Mouse (Mus musculus) layer of hippocampus, postnatal 14 days (tissue): ENCODE measurements around the gene M6pr. TPM values are rescaled to one million over a fixed set of nuclear protein-coding genes. Genes with fewer than 3 reads are reported as not detected.
A peak's percentile ranks its signal among the peaks of the same experiment; 100 is the strongest.

Experiments
- DNase-seq, 2 experiments: peaks; one replicate each; pipeline ENCODE4 v3.0.0; 2021 to 2022; ENCODE audit warnings: low spot score in 2 of 2, mixed read lengths in 1 of 2
- long read RNA-seq, 2 experiments: library from polyadenylated mRNA; stranded (forward); transcript quantifications; one replicate each; pipeline ENCODE4 v2.0.0; 2021
- total RNA-seq, 2 experiments: library from RNA; stranded (reverse); gene quantifications; 2 replicates each; pipeline ENCODE4 v1.2.3; 2021

M6pr gene
- 10 to 100 TPM; 55.3 to 57.5 TPM for total RNA-seq
- long read RNA-seq, experiment 1, transcript M6pr-201 (7 exons, 2,515 nt) = major isoform, 83 of 93 reads
- long read RNA-seq, experiment 1, partial matches to known transcripts = 4 of 93 reads
- long read RNA-seq, experiment 1, other reads (novel, unspliced or antisense) = 4 of 93 reads
- long read RNA-seq, experiment 2, transcript M6pr-201 (7 exons, 2,515 nt) = major isoform, 118 of 127 reads
- long read RNA-seq, experiment 2, partial matches to known transcripts = 1 of 127 reads
- long read RNA-seq, experiment 2, other reads (novel, unspliced or antisense) = 5 of 127 reads

DNA sequence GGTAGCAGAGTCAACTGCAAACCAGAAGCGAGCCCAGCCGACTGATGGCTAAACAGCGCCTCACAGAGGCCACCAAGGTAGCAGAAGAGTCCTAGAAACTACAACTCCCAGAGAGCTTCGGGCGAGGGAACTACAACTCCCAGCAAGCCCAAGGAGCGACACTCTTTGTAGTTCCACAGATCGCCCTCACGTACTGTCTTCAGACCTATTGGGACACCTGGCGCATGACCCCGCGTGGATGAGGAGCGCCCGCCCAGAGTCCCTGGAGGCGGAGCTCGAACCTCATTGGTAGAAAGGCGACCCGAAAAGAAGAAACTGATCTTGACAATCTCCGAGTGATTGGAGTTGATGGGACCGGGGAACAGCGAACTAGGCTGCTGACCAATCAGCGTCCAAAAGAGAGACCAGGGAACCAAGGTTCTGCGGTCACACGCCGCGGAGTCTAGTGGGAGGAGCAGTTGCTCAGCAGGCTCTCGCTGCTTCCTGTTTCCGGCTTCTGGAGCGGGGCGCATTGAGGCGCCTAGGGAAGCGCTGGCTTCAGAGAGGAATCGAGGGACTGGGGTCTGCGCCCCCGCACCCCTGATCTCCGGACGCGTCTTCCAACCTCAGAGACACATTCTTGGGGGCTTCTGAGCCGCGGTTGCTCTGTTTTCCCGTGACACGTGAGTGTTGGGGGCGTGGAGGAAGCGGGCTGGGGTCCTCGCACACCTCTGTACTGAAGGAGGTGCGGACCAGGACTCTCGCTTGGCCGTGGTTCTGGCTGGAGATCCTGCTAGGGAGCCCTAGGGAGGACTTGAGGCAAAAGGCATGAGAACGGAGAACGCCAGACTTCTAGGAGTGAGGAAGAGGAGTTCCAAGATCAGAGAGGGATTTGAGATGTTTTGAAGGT, at the start of gene M6pr:
M6pr (plus strand) TSS at position 216 of the 889 bp plus-strand sequence.
- peak; percentile 95 to 99 for DNase-seq

DNA sequence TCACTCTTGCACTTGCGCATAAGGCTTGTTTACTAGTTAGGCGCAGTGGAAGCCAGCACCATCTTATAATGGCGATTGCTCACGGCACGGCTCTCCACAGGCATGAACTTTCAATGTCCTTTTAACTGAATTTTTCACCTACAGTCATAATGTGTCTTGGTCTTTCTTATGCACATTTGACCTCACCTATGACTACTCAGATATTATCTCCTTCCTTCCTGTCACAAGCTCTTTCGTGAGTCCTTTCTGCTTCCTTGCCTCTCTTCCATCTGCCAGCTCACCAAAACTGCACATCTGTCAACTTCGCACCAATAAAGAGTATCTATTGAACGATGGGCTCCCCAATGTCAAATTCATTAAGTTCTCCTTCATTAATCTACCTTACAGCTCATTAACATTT, 46.0 kb upstream of the M6pr start:
- DNase-seq = no peak

DNA sequence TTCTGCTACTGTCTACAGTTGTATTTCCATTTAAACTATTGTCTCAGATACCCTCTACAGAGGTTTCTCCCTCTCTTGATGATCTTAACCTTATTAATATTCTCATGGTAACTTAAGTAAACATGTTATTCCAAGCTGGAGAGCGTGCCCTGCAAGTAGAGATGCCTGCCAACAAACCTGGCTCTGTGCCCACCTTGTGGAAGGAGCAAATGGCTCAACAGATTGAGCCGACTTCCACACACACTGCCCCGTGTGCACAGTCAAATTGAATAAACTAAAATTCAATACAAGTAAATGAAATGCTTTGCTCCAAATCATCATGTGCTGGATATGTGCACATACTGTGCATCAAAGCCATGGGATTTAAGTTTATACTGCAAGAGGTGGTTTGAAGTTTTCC, 40.0 kb upstream of the M6pr start:
- DNase-seq = peak; percentile 84 to 92

GRCm38 (mm10) chr6:122269170-122269569, 39.4 kb upstream of the M6pr start:
- no peak for DNase-seq

GRCm38 (mm10) chr6:122270152-122270551, 38.4 kb upstream of the M6pr start:
- DNase-seq = no peak

DNA sequence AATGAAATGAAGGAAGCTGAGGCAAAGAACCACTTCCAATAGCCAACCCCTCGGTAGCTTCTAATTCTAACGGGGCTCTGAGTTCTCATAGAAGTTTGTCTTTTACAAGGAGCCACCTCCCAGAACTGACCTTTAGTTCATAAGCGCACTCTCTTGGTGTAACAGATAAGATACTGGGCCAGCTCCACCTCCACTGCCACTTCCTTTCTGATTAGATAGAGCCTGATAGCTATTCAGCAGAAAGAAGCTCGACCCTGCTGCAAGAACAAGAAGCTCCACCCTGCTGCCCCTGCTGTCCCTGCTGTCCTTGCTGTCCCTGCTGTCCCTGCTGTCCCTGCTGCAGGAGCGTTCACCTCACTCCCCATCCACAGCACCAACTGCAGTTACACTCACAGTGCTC, 34.0 kb upstream of the M6pr start:
- DNase-seq = no peak

- DNase-seq = no peak
Measured at GRCm38 (mm10) chr6:122276565-122276964, 32.0 kb upstream of the M6pr start.

DNA sequence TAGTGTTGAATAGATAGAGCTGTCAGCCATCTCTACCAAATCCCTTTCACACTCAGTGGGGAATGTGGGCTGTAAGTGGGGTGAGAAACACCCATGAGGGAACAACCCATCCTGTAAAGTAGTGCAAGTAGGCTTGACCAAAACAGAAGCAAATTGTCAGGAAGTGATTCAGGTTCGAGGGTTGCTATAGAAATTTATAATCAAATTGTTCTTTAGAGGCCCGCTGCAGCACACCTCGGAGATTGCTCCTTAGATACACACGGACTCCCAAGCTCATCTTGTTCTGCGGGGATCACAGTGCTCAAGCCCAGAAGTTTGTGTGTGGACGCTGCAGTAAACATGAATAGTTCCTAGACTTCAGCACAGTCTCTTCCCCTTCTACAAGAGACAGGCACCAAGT, 25.7 kb upstream of the M6pr start, which contains the start of gene Klrg1:
Klrg1 (minus strand) TSS at position 101 of the 400 bp plus-strand sequence.
- DNase-seq = no peak

DNA sequence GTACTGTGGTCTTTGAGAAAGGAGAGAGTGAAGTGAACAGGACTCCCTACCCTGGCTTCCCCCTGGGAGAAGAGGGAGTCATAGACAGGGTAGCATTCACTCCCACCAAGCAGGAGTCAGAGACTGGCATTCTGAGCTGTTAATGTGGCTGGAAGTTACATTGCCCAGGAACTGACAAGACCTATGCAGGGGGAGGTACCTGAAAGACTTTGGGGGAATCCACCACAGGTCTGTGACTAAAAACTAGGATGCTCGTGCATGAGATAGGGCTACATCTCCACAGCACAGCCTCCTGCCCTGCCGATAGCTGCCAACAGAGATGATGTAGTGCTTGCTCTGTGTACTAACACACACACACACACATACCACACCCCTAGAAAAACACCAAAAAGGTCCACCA, 25.1 kb upstream of the M6pr start:
- no peak for DNase-seq

- no peak for DNase-seq
Measured at GRCm38 (mm10) chr6:122284304-122284703, 24.2 kb upstream of the M6pr start.

DNA sequence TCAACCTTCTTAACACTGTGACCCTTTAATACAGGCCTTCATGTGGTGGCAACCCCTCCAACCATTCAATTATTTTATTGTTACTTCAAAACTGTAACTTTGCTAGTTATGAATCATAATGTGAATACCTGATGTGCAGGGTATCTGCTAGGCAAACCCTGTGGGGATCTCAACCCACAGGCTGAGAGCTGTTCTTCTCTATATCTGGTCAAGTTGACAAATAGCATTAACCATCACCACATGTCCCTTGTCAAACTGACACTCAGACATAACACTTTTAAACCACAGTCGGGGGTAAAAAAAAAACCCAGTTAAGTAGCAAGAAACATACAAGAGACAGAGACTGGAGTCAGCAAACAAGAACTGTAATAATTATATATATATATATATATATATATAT, 23.7 kb upstream of the M6pr start:
- no peak for DNase-seq

- no peak for DNase-seq
Measured at GRCm38 (mm10) chr6:122288263-122288662, 20.3 kb upstream of the M6pr start.

- DNase-seq = no peak
Measured at GRCm38 (mm10) chr6:122289313-122289712, 19.2 kb upstream of the M6pr start.

DNA sequence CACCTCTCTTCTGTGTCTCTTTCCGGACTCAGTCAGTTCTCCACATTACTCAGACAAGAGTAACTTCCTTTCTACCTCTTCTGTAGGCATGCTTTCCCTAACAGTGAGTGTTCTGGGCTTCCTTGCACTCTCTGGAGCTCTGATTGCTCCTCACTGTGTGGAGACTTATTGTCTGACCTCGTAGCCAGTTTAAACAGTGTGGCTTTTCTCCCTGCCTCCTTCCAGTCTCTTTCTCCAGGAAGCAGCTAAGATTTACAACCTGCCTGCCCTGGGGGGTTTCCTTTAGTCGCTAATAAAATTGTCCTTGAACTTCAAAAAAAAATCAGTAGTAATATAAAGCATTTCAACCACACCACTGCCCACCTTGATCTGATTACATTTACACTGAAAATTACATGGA, 18.3 kb upstream of the M6pr start:
- DNase-seq = no peak

GRCm38 (mm10) chr6:122291264-122291663, 17.3 kb upstream of the M6pr start:
- DNase-seq = no peak

GRCm38 (mm10) chr6:122291735-122292134, 16.8 kb upstream of the M6pr start:
- no peak for DNase-seq

- DNase-seq = no peak
Measured at GRCm38 (mm10) chr6:122292184-122292583, 16.3 kb upstream of the M6pr start.

- no peak for DNase-seq
Measured at GRCm38 (mm10) chr6:122293121-122293520, 15.4 kb upstream of the M6pr start.

DNA sequence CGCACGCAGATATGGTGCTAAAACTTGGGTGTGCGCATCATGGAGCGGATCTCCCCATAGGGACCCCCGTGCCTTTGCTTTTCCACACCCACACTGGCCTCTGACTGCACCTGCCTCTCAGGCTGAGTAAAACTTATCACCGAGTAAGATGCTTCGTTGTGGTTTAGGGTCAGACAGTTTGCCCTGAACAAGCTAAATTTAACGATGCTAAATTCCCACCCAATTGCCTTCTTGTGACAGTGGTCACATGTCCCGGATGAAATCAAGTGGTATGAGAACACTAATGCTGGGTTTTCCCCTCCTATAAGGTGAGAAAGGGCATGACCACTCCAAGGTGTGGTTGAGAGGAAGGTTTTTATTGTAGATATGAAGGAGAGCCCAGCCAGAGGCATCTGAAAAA, 14.7 kb upstream of the M6pr start:
- DNase-seq = no peak

DNA sequence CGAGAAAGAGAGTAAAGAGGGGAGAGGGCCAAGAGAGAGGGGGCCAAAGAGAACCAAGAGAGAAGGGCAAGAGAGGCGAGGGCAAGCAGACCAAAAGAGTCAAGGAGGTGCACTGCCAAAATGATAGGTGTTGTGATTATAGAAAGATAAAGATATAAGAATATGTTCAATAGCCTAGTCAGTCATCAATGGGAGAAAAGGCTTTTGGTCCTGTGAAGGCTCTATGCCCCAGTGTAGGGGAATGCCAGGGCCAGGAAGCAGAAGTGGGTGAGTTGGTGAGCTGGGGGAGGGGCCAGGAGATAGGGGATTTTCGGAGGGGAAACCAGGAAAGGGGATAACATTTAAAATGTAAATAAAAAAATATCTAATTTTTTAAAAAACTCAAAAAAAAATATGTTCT, 14.2 kb upstream of the M6pr start:
- DNase-seq = no peak

DNA sequence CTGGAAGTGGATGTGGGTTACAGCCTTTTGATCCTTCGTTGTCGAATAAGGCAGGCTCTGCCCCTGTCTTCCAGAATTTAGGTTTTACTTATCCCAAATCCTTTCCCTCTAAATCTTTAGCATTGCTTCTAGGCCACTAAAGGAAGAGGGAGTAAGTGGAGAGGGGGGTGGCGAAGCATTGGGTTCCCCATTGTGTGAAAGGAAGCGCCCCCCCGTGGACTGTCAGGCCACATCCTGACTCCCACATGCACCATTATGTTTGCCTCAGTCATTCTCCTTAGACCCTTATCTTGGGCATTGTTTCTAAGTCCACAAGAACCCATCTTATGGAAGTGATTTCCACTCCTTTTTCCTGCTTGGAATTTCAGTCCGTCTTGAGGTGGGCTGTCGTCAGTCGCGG, 13.3 kb upstream of the M6pr start:
- DNase-seq = no peak

DNA sequence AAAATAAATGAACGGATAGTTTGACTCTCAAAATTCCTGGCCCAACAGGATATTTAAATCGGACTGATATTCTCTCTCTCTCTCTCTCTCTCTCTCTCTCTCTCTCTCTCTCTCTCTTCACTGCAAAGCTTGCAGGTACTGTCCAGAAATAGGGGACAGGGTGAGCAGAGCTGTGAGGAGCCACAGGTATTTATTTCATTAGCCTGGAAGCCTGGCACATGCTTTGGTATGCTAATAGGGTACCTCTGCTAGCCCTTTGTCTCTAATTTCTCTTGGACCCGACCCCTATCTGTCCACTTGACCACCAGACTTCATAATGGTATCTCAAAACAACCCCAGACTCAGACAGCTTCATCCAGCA, 11.6 kb upstream of the M6pr start:
- DNase-seq = no peak
